Mouse (Mus musculus) cerebellum, adult 11-12 months (tissue): ENCODE measurements around the gene Smarcad1.
A peak's percentile ranks its signal among the peaks of the same experiment; 100 is the strongest.
"Not testable (repeated sequence)": the region's sequence is repeated elsewhere in the genome, so short reads cannot be mapped to it uniquely, and the experiment has no call there.

Experiments
- DNase-seq: peaks from one replicate; pipeline ENCODE4 v3.0.0; 2022

Gene Smarcad1

DNA sequence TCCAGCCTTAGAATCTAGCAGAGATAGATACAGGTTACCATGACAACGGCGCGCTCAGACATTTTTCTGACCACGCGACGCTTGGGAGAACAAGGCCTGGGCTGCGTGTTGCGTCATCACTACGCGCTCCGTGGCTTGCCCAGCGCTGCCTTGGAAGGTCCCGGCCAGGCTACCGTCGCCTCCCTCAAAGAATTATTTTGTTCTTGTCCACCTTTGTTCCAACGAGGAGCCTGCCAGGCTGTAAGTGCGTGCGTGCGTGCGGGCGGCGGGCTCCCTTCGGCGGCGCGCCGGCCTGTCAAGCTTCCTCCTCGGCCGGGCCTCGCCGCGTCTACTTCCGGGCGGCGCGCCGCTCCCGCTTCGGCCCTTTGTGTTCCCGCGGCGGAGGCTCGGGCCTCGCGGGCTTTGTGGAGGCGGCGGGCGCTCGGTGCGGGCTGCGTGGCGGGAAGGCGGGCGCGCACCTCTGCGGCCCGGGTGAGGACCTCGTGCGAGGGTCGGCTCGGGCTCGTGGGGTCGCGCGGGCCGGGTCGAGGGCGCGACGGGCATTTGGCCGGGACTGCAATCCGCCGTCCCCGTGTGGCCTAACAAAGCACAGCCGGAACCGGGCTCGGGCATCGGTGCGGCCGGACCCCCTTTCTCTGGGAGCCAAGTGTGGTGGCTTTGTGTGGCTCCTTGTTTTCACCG lies at the start of gene Smarcad1:
Smarcad1 (plus strand) TSS at position 93 of the 681 bp plus-strand sequence.
- peak; percentile 94 for DNase-seq

- no peak for DNase-seq
Measured at GRCm38 (mm10) chr6:64996824-64997421, 45.5 kb upstream of the Smarcad1 start.

DNA sequence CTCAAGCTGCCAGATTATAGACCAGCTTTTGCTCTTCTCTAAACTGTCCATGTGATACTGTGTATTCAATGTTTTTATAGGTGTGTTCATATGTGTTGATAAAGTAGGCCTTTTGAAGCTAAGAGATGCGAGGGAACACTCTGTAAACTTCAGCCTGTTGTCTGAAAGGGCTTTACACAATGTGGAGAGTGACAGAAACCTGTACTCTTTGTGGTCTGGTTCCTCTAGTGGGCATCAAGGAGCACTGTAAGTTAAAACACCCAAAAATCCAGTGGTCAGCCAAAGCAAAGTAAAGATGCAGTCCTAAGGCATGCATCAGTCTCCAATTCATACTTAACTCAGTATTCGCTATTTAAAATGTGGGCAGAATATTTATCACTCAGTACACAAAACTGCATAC lies 44.6 kb upstream of the Smarcad1 start:
- no peak for DNase-seq

GRCm38 (mm10) chr6:65000757-65001156 lies 41.6 kb upstream of the Smarcad1 start:
- DNase-seq: peak; percentile 3

GRCm38 (mm10) chr6:65002196-65002595 lies 40.2 kb upstream of the Smarcad1 start:
- no peak for DNase-seq

GRCm38 (mm10) chr6:65008836-65009235 lies 33.5 kb upstream of the Smarcad1 start:
- DNase-seq: no peak

DNA sequence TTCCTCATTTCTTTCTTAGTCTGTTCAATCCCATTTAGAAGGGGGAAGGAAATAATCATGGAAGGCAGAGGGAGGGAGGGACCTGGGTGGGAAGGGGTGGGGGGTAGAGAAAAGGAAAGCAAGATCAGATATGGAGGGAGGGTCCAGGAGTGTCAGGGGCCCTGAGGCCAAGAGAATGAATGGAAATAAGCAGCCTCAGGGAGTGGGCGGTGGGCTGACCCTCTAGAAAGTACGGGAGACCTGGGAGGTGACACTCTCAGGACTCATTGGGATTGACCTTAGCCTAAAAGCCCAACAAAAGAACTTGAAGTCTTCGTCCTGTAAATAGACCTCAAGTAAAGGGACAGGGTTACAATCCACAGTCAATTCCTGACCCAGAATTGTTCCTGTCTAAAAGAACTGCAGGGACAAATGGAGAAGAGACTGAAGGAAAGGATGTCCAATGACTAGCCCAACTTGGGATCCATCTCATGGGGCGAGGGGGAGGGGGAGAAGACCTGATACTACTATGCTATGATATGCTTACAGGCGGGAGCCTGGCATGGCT lies 30.9 kb upstream of the Smarcad1 start:
- DNase-seq: no peak

DNA sequence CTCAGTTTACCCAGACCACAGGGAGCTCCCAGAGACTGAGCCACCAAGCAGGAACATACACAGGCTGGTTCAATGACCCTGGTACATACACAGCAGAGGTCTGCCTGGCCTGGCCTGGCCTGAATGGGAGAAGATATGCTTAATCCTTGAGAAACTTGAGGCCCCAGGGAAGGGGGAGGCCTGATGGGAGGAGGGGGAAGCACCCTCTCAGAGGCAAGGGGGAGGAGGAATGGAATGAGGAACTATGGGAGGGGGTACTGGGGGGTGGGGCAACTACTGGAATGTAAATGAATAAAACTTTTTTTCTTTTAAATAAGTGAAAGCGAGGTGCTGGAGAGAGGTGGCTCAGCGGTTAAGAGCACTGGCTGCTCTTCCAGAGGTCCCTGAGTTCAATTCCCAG lies 30.2 kb upstream of the Smarcad1 start:
- DNase-seq: no peak

DNA sequence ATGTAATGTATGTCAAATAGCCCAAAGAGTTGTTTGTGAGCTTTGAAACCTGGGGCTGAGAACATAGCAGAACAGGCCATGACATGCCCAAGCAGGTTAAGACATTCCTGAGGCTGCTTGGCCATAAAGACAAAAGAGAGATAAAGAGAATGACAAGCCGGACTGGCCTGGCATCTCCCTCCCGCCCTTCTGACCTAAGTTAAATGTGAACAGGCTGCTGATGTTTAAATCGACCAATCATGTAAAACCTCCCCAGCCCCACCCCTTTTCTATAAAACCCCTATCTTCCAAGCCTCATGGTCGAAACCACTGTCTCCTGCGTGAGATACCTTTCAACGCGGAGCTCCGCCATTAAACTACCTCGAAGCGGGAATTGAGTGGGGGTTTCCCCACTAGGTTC lies 24.8 kb upstream of the Smarcad1 start:
- no peak for DNase-seq

- not testable (repeated sequence) for DNase-seq
Measured at GRCm38 (mm10) chr6:65018966-65019365, 23.4 kb upstream of the Smarcad1 start.

- no peak for DNase-seq
Measured at GRCm38 (mm10) chr6:65021883-65022282, 20.5 kb upstream of the Smarcad1 start.

- DNase-seq: no peak
Measured at GRCm38 (mm10) chr6:65023053-65023452, 19.3 kb upstream of the Smarcad1 start.

DNA sequence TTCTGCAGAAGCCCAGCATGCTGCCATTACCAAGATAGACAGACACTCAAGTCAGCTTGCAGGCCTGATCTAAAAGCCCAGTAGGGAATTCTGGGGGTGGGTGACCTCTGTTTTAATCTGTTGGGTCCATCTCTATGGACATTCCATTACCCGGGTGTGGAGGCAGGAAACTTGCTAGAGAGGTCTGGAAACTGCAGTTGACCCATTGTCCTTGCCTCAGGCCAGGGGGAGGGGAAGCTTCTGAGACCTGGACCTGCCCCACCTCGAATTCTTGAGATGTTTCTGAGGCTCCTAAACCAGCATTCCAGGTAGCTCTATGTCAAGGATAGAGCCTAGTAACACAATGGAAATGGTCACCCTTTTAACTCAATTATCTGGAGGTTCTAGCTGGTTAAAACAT lies 17.7 kb upstream of the Smarcad1 start:
- no peak for DNase-seq

DNA sequence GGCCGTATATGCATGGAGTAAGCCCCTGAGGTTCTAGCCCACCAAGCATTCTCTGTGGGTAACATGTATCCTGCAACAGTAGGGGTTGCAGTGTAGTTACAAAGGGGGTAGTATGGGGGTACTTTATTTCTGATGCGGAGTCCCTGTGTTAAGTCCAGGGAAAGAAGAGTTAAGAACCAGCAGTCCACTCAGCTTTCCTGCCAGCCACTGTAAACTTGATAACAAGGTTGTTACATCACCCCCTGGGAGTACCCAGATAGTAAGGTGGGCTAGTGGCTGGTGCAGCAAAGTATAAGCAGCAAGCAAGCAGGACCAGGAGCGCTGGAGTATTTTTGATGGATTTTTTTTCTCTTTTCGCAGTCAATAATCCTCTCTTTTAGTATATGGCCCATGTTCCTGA lies 17.3 kb upstream of the Smarcad1 start:
- no peak for DNase-seq

DNA sequence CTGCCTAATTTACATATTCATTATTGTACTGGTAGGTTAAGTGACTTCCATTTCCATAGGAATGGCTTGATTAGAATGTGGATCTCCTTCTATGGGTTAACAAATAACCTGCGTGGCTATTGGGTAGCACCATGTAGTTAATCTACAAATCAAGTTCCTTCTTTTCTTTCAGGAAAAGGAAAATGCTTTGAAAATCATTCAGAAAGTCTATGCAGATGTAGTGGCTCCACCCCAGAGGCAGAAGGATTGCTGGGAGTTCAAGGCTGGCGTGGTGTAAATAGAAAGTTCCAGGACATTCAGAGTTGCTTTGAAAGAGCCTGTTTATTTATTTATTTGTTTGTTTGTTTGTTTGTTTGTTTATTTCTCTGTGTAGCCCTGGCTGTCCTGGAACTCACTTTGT lies 7.7 kb upstream of the Smarcad1 start:
- DNase-seq: no peak

DNA sequence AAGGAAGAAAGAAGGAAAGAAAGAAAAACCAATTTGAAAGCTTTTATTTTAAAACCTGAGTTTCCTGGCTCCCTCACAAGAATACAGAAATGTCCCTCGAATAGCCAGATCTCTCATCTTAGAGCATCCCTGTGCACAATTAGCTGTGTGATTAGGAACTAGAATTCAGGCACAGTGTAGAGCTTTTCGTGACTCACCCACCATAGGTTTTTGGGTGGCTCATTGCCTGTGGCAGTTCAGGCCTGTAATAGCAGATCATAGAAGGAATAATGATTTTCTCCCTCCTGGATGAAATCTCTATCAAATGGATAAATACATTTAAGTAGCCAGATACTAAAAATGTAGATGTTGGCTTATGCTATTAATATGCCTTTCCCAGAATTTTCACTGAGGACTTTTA lies 6.9 kb upstream of the Smarcad1 start:
- no peak for DNase-seq

GRCm38 (mm10) chr6:65041932-65042331 lies 451 bp upstream of the Smarcad1 start:
- no peak for DNase-seq

DNA sequence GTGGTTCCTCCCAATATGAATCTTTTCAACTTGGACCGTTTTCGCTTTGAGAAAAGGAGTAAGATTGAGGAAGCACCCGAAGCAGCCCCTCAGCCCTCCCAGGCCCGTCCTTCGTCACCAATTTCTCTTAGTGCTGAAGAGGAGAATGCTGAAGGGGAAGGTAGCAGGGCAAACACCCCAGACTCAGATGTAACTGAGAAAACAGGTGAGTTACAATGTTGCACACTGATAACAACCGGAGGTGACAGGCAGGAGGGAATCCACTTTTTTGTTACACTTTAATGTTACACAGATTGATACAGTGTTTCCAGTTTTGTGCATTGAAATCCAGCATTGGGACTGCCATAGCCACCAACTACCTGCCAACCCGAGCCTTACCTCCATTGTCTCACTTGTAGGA lies 858 bp downstream of the Smarcad1 start:
- no peak for DNase-seq

DNA sequence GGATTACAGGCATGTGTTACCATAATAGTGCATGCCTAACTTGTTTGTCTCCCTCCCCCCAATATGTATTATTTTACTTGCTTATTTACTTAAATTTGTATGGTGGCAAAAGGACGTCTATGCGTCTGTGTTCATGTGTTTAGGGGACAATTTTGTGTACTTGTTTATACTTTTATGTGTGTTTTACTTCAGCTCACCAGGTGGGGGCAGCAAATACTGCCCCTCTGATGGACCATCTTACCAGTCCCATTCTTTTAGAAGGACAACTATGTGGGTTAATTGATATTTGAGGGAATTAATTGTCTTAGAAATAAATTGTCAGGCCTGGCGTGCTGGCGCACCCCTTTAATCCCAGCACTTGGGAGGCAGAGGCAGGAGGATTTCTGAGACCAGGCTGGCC lies 6.7 kb downstream of the Smarcad1 start:
- no peak for DNase-seq

GRCm38 (mm10) chr6:65056620-65057019 lies 14.2 kb downstream of the Smarcad1 start:
- DNase-seq: no peak

GRCm38 (mm10) chr6:65057137-65057536 lies 14.8 kb downstream of the Smarcad1 start:
- DNase-seq: not testable (repeated sequence)

DNA sequence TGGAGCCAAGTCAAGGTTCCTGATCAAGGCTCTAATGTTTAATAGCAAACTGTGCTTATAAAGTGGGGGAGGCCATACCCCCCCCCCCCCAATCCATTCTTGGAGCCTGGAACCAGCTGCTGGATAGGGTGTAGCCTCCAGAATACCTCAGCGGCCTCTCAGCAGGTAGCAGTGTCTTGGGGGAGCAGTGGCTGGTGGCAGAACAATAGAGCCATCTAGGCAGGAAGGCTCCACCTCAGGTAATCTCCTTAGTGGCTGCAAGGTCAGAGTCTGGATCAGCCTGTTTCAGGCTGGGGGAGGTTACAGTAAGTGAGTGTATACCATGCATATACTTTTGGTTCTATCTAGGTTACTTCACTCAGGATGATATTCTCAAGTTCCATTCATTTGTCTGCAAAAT lies 18.7 kb downstream of the Smarcad1 start:
- DNase-seq: no peak

GRCm38 (mm10) chr6:65075201-65075600 lies 32.8 kb downstream of the Smarcad1 start:
- DNase-seq: no peak

- no peak for DNase-seq
Measured at GRCm38 (mm10) chr6:65079139-65079538, 36.8 kb downstream of the Smarcad1 start.

DNA sequence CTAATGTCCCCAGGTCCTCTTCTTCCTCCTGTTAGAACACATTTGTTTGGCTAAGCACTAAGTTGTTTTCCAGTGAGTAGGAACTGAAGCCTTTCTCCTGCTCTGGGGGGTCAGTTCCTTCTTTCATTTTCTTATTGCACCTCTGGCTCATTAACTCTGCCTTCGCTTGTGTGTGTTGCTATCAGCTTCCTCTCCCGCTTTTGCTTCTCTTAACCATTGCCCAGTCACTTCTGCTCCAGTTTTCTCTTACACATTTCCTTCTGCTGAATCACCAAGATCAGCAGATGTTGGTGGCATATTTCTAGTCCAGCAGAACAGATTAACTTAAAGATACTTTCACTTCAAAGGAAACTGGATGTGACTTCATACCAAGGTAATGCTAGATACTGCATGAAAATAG lies 72.5 kb downstream of the Smarcad1 start:
- no peak for DNase-seq
